Mouse (Mus musculus) cerebellum, postnatal 10 days (tissue): ENCODE data around the gene Ceacam20.
"Not testable (repeated sequence)": the region's sequence is repeated elsewhere in the genome, so short reads cannot be mapped to it uniquely, and the experiment has no call there.

ENCODE experiments used
- DNase-seq, 2 experiments: peaks; one replicate each; pipeline ENCODE4 v3.0.0; 2021; ENCODE audit warnings: mixed read lengths in 2 of 2

Ceacam20 gene

GRCm38 (mm10) chr7:19949996-19950395 is 15.2 kb upstream of the Ceacam20 start:
- DNase-seq, result no peak

- DNase-seq, result no peak
Observed at GRCm38 (mm10) chr7:19950589-19950988, 14.6 kb upstream of the Ceacam20 start, which contains the start of gene Igsf23. TSS of gene Igsf23 (minus strand) at chr7:19950756.

- no peak for DNase-seq
Observed at GRCm38 (mm10) chr7:19952320-19952986, 12.8 kb upstream of the Ceacam20 start.

- no peak for DNase-seq
Observed at GRCm38 (mm10) chr7:19953054-19953453, 12.2 kb upstream of the Ceacam20 start.

- no peak for DNase-seq
Observed at GRCm38 (mm10) chr7:19955861-19956260, 9.4 kb upstream of the Ceacam20 start.

GRCm38 (mm10) chr7:19956341-19956781 is 8.9 kb upstream of the Ceacam20 start:
- DNase-seq, result peak; percentile 90 to 93

- no peak for DNase-seq
Observed at GRCm38 (mm10) chr7:19962423-19962822, 2.8 kb upstream of the Ceacam20 start.

- DNase-seq, result no peak
Observed at GRCm38 (mm10) chr7:19969106-19969505, 3.9 kb downstream of the Ceacam20 start.

- DNase-seq, result no peak
Observed at GRCm38 (mm10) chr7:19969541-19970090, 4.4 kb downstream of the Ceacam20 start.

- no peak for DNase-seq
Observed at GRCm38 (mm10) chr7:19970196-19970595, 5.0 kb downstream of the Ceacam20 start.

- DNase-seq, result no peak
Observed at GRCm38 (mm10) chr7:19971516-19971915, 6.3 kb downstream of the Ceacam20 start.

GRCm38 (mm10) chr7:19991165-19991564 is 26.0 kb downstream of the Ceacam20 start, which contains the start of gene Nlrp9b:
TSS of gene Nlrp9b (plus strand) at chr7:19991465.
- not testable (repeated sequence) for DNase-seq

- not testable (repeated sequence) for DNase-seq
Observed at GRCm38 (mm10) chr7:19996721-19997120, 31.5 kb downstream of the Ceacam20 start.

- no peak for DNase-seq
Observed at GRCm38 (mm10) chr7:20009987-20010386, 44.8 kb downstream of the Ceacam20 start.
